Mouse (Mus musculus) neural tube, embryonic 15.5 days (tissue): Measurements from ENCODE around the gene Gdpgp1. TPM values are rescaled to one million over a fixed set of nuclear protein-coding genes. Genes with fewer than 3 reads are reported as not detected.

ENCODE experiments used
- ATAC-seq: fragments of 200-750 bp; cut with Nextera tagmentation; 2 replicates; pipeline ENCODE4 v1.8.0; 2017; ENCODE audit warnings: mild to moderate bottlenecking, moderate TSS enrichment, moderate library complexity; ENCODE audit not compliant: low FRiP score
- H3K27ac ChIP-seq: fragments of 300-500 bp; sonication (generic); replicated peaks from 2 replicates; pipeline ENCODE4 v1.5.1; 2015; ENCODE audit warnings: mild to moderate bottlenecking, inconsistent platforms
- H3K27me3 ChIP-seq: fragments of 300-500 bp; sonication (generic); replicated peaks from 2 replicates; pipeline ENCODE4 v1.6.1; 2015; ENCODE audit warnings: inconsistent platforms
- H3K36me3 ChIP-seq: fragments of 300-500 bp; sonication (generic); 2 replicates; pipeline ENCODE4 v1.6.1; 2015; ENCODE audit warnings: inconsistent platforms
- H3K4me1 ChIP-seq: fragments of 300-500 bp; sonication (generic); 2 replicates; pipeline ENCODE4 v1.6.1; 2015; ENCODE audit warnings: inconsistent platforms
- H3K4me2 ChIP-seq: fragments of 300-500 bp; sonication (generic); 2 replicates; pipeline ENCODE4 v1.6.1; 2015; ENCODE audit warnings: inconsistent platforms, mild to moderate bottlenecking, moderate library complexity
- H3K4me3 ChIP-seq: fragments of 300-500 bp; sonication (generic); replicated peaks from 2 replicates; pipeline ENCODE4 v1.5.1; 2015; ENCODE audit warnings: mild to moderate bottlenecking, inconsistent platforms
- H3K9ac ChIP-seq: fragments of 300-500 bp; sonication (generic); replicated peaks from 2 replicates; pipeline ENCODE4 v1.6.1; 2015; ENCODE audit warnings: mild to moderate bottlenecking, inconsistent platforms
- H3K9me3 ChIP-seq: fragments of 300-500 bp; sonication (generic); replicated peaks from 2 replicates; pipeline ENCODE4 v1.6.1; 2016; ENCODE audit warnings: inconsistent platforms
- WGBS: fragments of 180-500 bp; shearing (Covaris S2); methylation state at CpG from one replicate; pipeline ENCODE4 v1.1.7; 2015; ENCODE audit warnings: mixed read lengths; 5-methylcytosine and 5-hydroxymethylcytosine counted together
- polyA plus RNA-seq: library from polyadenylated mRNA; unstranded; fragments of >200 nt; fragmentation: Nextera tagmentation; extraction: Ambion mirVana; gene quantifications from 2 replicates; pipeline ENCODE4 v1.2.1, GENCODE M21; 2015

Gdpgp1 gene
- polyA plus RNA-seq, 1 experiment from 2014 or later = 4.6 TPM

DNA sequence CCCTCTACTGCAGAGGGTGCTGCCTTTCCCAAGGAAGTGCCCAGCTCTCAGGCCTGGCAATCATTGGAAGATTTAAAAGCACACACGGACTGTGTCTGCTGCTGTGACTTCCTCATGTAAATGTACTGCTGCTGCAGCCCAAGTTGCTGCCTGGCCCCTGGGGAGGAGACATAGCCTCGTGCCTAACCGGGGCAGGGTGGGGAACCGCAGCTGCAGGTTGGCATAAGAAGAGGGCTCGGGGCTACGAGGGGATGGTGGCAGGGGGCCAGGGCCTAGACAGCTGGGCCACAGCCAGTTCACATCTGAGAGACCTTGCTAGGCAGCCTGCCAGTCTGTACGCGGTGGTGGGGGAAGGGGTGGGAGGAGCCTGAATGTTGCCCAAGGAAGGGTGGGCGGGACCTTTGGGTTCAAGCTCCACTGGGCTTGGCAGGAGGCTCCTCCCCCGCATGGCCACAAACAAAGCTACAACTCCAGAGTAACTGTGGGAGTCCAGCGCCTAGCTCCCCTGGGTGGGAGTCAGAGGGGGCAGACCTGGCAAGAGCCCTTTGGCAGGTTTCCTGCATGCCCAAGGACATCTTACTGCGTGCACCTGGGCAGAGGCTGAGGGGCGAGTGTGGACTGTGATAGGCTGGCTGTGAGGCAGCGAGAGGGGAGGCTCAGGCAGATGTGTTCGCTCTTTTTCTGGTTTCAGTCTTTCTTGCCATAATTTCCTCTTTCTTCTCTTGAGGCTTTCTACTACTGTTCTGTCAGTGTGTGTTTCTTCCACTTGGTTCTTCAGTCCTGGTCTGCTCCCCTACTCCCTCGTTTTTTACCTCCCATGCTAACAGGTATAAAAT is 40.2 kb upstream of the Gdpgp1 start:
- Histone ChIP-seq H3K36me3 (no peaks in the 10 kb centered on the region), H3K4me1 (peaks cover 71% of the 10 kb centered on the region), H3K27me3 (no peaks in the 10 kb centered on the region), H3K4me2 (peak overlapping the region; percentile 50), H3K4me3 (peak overlapping the region; percentile 15), H3K27ac (peak overlapping the region; percentile 82), H3K9ac (no peak overlapping the region; the same call in 1 of the 2 replicates), H3K9me3 (no peaks in the 10 kb centered on the region)
- WGBS = 9% methylated on average over 16 of the region's 16 CpGs
- ATAC-seq = peak; percentile 73

DNA sequence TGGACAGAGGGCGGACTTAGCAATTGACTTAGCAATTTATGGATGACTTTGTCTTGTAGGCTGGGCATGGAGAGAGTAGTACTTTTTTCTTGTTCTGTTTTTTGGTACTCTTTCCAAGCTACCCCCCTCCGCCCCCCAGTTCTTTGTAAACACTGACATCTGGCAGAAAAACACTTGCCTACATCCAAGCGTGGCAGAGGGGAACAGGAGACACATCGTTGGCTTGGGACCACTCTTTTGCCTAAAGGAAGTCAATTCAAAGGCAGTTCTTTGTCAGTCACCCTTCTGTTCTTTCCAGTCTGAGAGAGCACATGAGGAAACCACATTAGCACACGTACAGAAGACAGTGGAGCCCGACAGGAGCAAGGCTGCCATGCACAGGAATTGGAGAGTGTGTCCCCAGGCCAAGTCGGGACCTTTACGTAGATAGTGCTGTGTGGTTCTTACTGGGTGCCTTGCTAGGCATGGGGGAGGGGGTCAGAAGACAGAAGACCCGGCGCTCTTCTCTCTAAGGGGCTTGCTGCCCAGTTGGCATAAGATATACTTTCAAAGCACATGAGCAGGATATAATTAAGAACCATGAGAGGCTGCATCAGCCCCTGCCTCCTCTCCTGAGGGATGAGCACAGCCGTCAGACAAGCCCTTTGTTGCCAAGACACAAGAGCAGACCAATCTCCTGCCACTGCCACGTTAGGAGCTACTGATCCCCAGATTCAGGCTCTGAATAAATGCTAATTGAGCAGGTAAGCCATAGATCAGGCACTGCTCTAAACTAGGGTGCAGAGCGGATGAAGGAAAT is 38.5 kb upstream of the Gdpgp1 start:
- peak overlapping the region; percentile 15 for H3K4me2 ChIP-seq
- peak overlapping the region; percentile 74 for H3K27ac ChIP-seq
- no peak overlapping the region for H3K9ac ChIP-seq
- no peak overlapping the region for H3K4me3 ChIP-seq
- 33% methylated on average over 13 of the region's 13 CpGs for WGBS
- no peaks in the 10 kb centered on the region for H3K27me3 ChIP-seq
- no peaks in the 10 kb centered on the region for H3K36me3 ChIP-seq
- no peak for ATAC-seq
- peaks cover 63% of the 10 kb centered on the region for H3K4me1 ChIP-seq
- H3K9me3 ChIP-seq = no peaks in the 10 kb centered on the region

DNA sequence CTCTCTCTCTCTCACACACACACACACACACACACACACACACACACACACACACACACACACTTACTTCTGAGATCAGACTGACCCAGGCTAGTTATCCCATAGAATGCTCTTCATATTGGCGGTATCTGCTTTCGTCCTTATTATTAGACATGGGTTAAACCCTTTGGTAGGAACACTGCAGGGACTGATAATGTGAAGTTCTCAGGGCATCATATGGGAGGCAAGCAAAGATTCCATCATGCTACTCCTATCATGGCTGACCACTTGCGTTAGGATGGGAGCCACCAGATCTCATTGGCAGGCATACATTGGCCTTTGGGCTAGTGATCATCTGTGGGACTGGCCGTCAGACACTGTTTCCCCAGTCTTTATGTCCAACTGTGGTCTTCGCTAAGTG is 37.5 kb upstream of the Gdpgp1 start:
- WGBS = 90% methylated on average over 5 of the region's 5 CpGs
- ATAC-seq = no peak
- Histone ChIP-seq H3K36me3 (no peaks in the 10 kb centered on the region), H3K27me3 (no peaks in the 10 kb centered on the region), H3K4me1 (peaks cover 67% of the 10 kb centered on the region), H3K4me2 (no peak overlapping the region; the same call in 1 of the 2 replicates), H3K9me3 (no peaks in the 10 kb centered on the region), H3K27ac (no peak overlapping the region), H3K9ac (no peak overlapping the region), H3K4me3 (no peak overlapping the region)

DNA sequence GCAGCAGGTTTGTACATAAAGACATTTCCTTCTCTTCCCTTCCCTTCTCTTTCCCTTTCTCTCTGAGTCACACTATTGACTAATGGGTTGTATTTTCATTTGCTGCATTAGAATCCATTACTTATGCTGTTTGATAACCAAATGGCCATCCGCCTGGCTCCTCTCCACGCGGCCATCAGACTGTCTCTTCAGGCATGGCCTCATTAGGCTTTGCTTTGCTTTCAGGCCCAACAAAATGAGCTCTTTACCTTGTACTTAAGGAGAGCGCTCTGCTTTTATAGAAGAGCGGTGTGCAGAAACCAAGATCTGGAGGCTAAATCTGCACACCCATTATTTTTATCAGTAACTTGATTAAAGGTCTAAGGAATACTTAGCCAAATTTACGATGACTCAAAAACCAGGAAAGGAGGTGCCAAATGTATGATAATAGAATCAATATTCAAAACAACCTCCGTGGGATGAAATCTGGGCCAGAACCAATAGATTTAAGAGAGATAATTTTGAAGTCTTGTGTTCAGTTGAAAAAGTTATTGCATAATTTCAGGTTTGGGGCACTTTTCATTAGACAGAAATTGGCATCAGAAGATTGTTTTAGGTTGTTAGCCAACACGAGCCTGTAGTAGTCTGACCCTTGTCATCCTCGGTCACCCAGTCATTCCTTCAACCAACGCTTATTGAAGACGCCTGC is 36.9 kb upstream of the Gdpgp1 start:
- H3K27ac ChIP-seq = no peak overlapping the region
- no peaks in the 10 kb centered on the region for H3K36me3 ChIP-seq
- no peak overlapping the region for H3K4me3 ChIP-seq
- H3K27me3 ChIP-seq = no peaks in the 10 kb centered on the region
- no peak overlapping the region for H3K9ac ChIP-seq
- no peak for ATAC-seq
- H3K4me1 ChIP-seq = peaks cover 69% of the 10 kb centered on the region
- no peaks in the 10 kb centered on the region for H3K9me3 ChIP-seq
- no peak overlapping the region for H3K4me2 ChIP-seq
- 85% methylated on average over 10 of the region's 11 CpGs for WGBS

DNA sequence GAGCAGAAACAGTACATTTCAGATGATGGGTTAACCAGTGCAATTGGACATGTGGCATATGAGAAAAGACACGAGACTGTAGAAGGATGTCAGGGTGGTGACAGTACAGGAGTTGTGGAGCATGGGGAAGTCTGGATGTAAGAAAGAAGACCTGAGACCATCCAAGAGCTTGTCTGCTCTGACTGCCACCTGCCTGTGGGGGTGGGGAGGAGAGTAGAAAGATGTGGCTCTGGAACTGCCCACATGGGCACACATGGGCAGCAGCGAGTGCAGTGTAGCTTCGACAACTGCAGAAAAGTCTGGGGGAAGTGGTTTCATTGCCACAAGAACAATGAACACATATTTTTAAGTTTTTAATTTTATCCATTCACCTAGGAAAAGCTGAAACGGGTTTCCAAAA is 35.3 kb upstream of the Gdpgp1 start:
- Histone ChIP-seq H3K27ac (peak overlapping the region; percentile 95), H3K36me3 (0 out of 2 replicates have a peak, but pooled peaks cover 2% of the 10 kb centered on the region), H3K9me3 (no peaks in the 10 kb centered on the region), H3K27me3 (no peaks in the 10 kb centered on the region), H3K4me2 (peak overlapping the region; percentile 80), H3K4me3 (peak overlapping the region; percentile 57), H3K4me1 (peaks cover 70% of the 10 kb centered on the region), H3K9ac (peak overlapping the region; percentile 65)
- WGBS = 14% methylated on average over 4 of the region's 4 CpGs
- ATAC-seq = no peak

DNA sequence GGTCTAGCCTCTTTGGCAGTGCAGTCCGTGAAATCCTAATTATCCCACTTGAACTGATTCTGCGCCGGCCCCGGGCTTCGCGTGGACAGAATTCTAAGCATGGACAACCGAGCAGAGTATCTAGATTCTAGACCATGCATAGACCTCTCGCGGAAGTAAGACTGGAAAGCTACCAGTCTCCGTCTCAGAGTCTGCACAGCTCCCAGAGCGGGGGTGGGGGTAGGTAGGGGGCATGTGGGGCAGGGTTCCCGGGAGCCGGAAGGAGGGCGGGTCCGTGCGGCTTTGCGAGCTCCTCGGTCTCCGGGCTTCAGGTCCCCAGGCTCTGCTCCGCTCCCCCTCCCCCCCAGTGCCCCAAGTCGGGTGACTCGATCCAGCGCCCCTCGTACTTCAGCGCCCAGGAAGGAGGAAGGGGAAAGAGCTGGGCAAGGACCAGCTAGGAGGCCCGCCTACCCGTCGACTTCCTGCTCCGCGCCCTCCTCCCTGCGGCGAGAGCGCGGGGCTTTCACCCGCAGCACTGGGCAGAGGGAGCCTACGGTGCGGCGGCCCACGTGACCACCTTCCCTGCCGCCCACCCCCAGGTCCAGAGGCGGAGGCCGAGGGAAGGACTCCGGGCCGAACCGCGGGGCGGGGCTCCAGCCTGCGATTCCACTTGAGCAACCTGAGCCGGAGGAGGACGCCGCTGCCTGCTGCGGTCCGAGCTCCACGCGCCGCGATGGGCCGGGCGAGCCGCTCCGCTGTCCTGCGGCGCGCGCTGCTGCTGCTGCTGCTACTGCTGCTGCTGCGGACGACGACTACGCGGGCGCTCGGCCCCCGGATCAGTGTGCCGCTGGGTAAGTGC is 34.5 kb upstream of the Gdpgp1 start:
- Histone ChIP-seq H3K4me1 (peaks cover 70% of the 10 kb centered on the region), H3K9ac (peak overlapping the region; percentile 65), H3K4me3 (peak overlapping the region; percentile 57), H3K27me3 (no peaks in the 10 kb centered on the region), H3K36me3 (0 out of 2 replicates have a peak, but pooled peaks cover 6% of the 10 kb centered on the region), H3K27ac (peak overlapping the region; percentile 95), H3K4me2 (peak overlapping the region; percentile 80), H3K9me3 (no peaks in the 10 kb centered on the region)
- ATAC-seq = peak; percentile 93
- WGBS = under 1% methylated on average over 63 of the region's 74 CpGs

DNA sequence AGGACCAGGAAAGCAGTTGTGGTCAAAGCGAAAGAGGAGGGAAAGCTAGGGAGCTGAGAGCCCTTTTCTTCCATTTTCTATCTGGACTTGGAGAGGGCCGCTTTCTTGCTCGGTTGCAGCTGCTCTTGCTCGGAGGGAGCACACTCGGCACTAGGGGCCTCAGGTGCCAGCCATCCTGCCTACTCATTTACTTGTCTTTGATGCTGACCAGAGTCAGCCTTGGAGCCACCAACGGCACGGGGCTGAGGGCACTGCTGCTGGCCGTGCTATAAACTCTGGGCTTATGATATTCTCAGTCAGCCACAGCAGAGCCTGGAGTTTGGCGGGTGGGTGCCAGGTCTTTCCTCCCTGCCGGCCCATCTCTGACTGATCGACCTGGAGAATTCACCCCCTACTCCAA is 33.8 kb upstream of the Gdpgp1 start:
- H3K27me3 ChIP-seq = no peaks in the 10 kb centered on the region
- under 1% methylated on average over 11 of the region's 11 CpGs for WGBS
- peak overlapping the region; percentile 57 for H3K4me3 ChIP-seq
- peak overlapping the region; percentile 95 for H3K27ac ChIP-seq
- H3K36me3 ChIP-seq = 0 out of 2 replicates have a peak, but pooled peaks cover 6% of the 10 kb centered on the region
- peaks cover 73% of the 10 kb centered on the region for H3K4me1 ChIP-seq
- H3K4me2 ChIP-seq = peak overlapping the region; percentile 80
- ATAC-seq = peak; percentile 14; the same call in 1 of the 2 replicates
- peak overlapping the region; percentile 65 for H3K9ac ChIP-seq
- H3K9me3 ChIP-seq = no peaks in the 10 kb centered on the region

DNA sequence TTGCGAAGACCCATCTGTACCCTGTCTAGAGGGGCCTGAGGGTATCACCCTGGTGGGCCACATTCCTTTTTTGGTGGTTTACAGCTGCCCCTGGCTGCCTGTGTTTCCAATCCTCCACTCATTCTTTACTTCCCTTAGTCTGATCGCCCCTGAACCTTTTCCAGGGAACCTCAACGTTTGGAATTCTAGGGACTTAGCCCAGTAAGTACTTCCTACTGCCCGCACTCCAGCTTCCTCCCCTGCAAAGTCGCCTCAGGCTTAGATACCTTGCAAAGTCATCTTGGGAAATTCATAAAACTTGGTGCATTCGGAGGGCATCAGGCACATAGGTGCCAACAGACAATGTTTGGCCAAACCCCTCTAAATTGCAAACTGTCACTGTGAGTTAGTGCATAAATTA is 33.4 kb upstream of the Gdpgp1 start:
- H3K4me2 ChIP-seq = peak overlapping the region; percentile 80
- no peaks in the 10 kb centered on the region for H3K27me3 ChIP-seq
- no peaks in the 10 kb centered on the region for H3K9me3 ChIP-seq
- H3K9ac ChIP-seq = peak overlapping the region; percentile 65
- peak overlapping the region; percentile 95 for H3K27ac ChIP-seq
- 0 out of 2 replicates have a peak, but pooled peaks cover 6% of the 10 kb centered on the region for H3K36me3 ChIP-seq
- H3K4me3 ChIP-seq = peak overlapping the region; percentile 57
- ATAC-seq = peak; percentile 0; the same call in 1 of the 2 replicates
- peaks cover 73% of the 10 kb centered on the region for H3K4me1 ChIP-seq
- WGBS = 26% methylated on average over 6 of the region's 6 CpGs

DNA sequence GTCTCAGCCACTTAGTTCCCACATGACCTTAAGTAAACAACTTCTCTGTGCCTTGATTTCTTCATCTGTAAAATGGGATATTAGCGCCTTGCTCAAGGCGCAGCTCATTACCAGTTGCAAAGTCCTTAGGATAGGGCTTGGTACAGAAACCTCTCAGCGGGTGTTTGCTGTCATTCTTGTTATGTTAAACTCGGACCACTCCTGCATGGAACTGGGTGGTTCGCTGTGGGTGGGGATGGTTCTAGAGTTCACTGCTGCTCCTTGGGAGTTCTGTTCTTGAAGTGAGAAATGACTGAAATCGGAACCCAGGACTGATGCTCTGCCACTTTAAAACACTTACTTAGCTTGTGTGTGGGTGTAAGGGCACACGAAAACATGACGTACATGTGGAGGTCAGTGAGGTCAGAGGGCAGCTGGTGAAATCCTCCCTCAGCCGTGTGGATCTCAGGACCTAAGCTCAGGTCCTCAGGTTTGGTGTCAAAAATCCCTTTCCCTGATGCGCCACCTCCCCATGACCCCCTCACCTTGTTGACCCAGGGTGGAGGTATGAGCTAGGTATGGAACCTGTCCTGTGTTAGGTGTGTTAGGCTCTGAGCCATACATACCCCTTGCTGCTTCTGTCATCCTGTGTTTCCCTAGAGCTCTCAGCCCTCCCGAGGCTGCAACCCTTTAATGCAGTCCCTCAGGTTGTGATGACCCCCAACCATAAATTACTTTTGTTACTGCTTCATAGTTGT is 32.6 kb upstream of the Gdpgp1 start:
- Histone ChIP-seq H3K27me3 (no peaks in the 10 kb centered on the region), H3K36me3 (0 out of 2 replicates have a peak, but pooled peaks cover 6% of the 10 kb centered on the region), H3K27ac (no peak overlapping the region), H3K4me3 (peak overlapping the region; percentile 57), H3K9me3 (no peaks in the 10 kb centered on the region), H3K4me1 (peaks cover 72% of the 10 kb centered on the region), H3K9ac (no peak overlapping the region; the same call in 1 of the 2 replicates), H3K4me2 (peak overlapping the region; percentile 80)
- ATAC-seq = no peak
- WGBS = 74% methylated on average over 11 of the region's 11 CpGs

DNA sequence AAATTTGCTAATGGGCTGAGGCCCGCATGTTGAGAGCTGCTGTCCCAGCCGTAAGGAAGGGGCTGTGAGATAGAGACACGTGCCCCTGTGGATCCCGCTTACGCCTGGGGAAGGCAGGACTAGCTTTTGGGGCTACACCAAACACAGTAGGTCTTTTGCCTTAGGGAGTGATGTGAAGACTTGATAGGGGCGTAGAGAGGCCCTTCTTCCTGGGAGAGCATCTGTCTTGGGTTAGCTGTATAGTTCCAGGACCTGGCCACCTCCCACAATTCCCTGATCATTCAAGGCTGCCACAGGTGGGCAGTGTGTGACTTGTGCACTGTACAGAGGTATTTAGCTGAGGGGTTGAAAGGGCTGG is 32.1 kb upstream of the Gdpgp1 start:
- Histone ChIP-seq H3K4me3 (peak overlapping the region; percentile 1; the same call in 1 of the 2 replicates), H3K9ac (no peak overlapping the region; the same call in 1 of the 2 replicates), H3K27ac (no peak overlapping the region), H3K36me3 (0 out of 2 replicates have a peak, but pooled peaks cover 6% of the 10 kb centered on the region), H3K9me3 (no peaks in the 10 kb centered on the region), H3K4me2 (peak overlapping the region; percentile 80), H3K4me1 (peaks cover 69% of the 10 kb centered on the region), H3K27me3 (no peaks in the 10 kb centered on the region)
- ATAC-seq = no peak
- 50% methylated on average over 6 of the region's 6 CpGs for WGBS
